Mouse (Mus musculus) ZHBTc4 (cell line): ENCODE data around the gene Slc44a4.
A peak's percentile ranks its signal among the peaks of the same experiment; 100 is the strongest.
"Not testable (repeated sequence)": the region's sequence is repeated elsewhere in the genome, so short reads cannot be mapped to it uniquely, and the experiment has no call there.

Experiments used
- DNase-seq: peaks from one replicate; pipeline ENCODE4 v3.0.0-alpha.2; 2011; ENCODE audit warnings: low read depth, low spot score

The Slc44a4 gene

GRCm38 (mm10) chr17:34943128-34943815, 29.0 kb downstream of the Slc44a4 start:
- DNase-seq, result no peak

- no peak for DNase-seq
Measured at GRCm38 (mm10) chr17:34944362-34944761, 30.1 kb downstream of the Slc44a4 start.

- no peak for DNase-seq
Measured at GRCm38 (mm10) chr17:34946486-34947140, 32.3 kb downstream of the Slc44a4 start.

GRCm38 (mm10) chr17:34947606-34948005, 33.3 kb downstream of the Slc44a4 start:
- peak; percentile 77 for DNase-seq

- DNase-seq, result peak; percentile 60
Measured at GRCm38 (mm10) chr17:34948721-34949552, 34.7 kb downstream of the Slc44a4 start.

GRCm38 (mm10) chr17:34949553-34949969, 35.3 kb downstream of the Slc44a4 start:
- peak; percentile 88 for DNase-seq

GRCm38 (mm10) chr17:34950514-34951455, 36.5 kb downstream of the Slc44a4 start:
- DNase-seq, result peak; percentile 81

GRCm38 (mm10) chr17:34951636-34952377, 37.5 kb downstream of the Slc44a4 start:
- peak; percentile 30 for DNase-seq

- DNase-seq, result peak; percentile 86
Measured at GRCm38 (mm10) chr17:34952378-34953040, 38.2 kb downstream of the Slc44a4 start.

- DNase-seq, result peak; percentile 62
Measured at GRCm38 (mm10) chr17:34953258-34953657, 39.0 kb downstream of the Slc44a4 start.

GRCm38 (mm10) chr17:34953904-34954303, 39.6 kb downstream of the Slc44a4 start:
- no peak for DNase-seq

GRCm38 (mm10) chr17:34954831-34955230, 40.6 kb downstream of the Slc44a4 start:
- DNase-seq, result no peak

GRCm38 (mm10) chr17:34955884-34956283, 41.6 kb downstream of the Slc44a4 start:
- no peak for DNase-seq

GRCm38 (mm10) chr17:34956340-34956739, 42.1 kb downstream of the Slc44a4 start:
- no peak for DNase-seq

- not testable (repeated sequence) for DNase-seq
Measured at GRCm38 (mm10) chr17:34957291-34957690, 43.0 kb downstream of the Slc44a4 start.

GRCm38 (mm10) chr17:34957966-34958365, 43.7 kb downstream of the Slc44a4 start:
- not testable (repeated sequence) for DNase-seq

- DNase-seq, result not testable (repeated sequence)
Measured at GRCm38 (mm10) chr17:34958734-34959129, 44.5 kb downstream of the Slc44a4 start.

- peak; percentile 94 for DNase-seq
Measured at GRCm38 (mm10) chr17:34959130-34959778, 45.0 kb downstream of the Slc44a4 start, which contains the start of gene Hspa1b. Gene Hspa1b (minus strand): TSS chr17:34959238.

- DNase-seq, result peak; percentile 47
Measured at GRCm38 (mm10) chr17:34959881-34960515, 45.7 kb downstream of the Slc44a4 start.
